Mouse (Mus musculus) T-helper 17 cell (primary cell): Measurements from ENCODE around the gene Foxn3.

Experiments used
- in situ Hi-C, 2 experiments: fragments of 300-600 bp; cut with MboI, MseI; formaldehyde crosslinking; loops; 1 replicate in 1 of 2; 2 replicates in 1 of 2; pipeline ENCODE4 v1.15.1; 2025; ENCODE audit warnings: high pct_unique_total_duplicates in 2 of 2

Foxn3 gene

DNA sequence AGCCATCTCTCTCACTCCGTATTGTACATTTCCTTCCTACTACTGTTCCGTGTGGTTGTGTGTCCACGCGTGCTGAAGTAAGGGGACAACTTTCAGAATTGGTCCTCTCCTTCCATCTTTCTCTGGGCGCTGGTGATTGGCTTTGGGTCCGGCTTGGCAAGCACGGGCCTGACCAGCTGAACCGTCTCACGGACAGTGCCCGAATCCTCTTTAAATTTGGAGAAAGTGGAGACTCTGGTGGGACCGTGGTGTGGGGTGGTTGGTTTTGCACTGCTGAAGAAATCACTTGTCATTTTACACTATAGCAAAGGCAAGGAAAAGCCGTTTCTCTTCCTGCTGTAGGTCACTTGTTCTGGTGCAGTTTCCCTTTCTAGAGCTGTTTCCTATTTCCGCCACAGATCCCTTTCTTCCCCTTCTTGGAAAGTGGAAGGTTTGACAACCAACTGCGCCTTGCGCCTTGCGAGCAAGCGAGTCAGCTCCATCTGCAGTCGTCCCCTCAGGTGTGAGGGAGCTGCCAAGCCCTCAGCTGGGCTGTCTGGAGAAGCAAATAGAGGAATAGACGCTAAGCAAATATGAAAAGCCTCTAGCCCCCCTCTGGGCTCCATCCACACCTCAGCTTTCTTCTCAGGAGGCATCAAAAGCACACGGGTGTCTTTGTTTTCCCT lies 229.9 kb downstream of the Foxn3 start:
- in situ Hi-C loops: no loop called here

DNA sequence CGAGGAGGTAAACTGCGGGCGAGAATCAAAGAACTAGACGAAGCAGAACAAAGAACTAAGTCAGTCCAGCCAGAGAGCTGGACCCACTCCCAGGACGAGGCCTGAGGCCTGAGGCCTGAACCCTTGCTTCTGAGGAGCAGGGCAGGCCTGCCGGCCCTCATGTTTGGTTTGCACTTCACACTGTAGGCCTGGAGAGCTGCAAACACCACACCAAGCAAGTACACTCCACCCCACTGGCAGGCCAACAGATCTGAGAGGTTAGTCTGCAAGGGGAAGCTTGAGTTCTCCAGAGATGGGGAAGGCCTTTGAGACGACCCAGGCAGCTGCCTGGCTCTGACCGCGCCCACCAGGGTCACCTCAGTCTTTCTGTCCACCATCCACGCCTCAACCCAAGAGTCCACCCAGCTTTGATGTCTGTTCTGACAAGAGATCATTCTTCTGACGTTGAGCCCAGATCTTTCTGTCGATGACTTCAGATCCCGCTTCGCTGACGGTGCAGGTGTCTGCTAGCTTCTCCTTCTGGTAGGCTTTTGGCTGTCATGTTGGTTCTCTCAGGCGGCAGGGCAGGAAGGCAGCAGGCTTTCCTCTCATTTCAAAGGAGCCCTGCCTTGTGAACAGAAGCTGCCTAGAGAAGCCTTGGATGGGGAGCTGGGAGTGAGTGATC lies 231.1 kb downstream of the Foxn3 start:
- in situ Hi-C loops: no loop called here

DNA sequence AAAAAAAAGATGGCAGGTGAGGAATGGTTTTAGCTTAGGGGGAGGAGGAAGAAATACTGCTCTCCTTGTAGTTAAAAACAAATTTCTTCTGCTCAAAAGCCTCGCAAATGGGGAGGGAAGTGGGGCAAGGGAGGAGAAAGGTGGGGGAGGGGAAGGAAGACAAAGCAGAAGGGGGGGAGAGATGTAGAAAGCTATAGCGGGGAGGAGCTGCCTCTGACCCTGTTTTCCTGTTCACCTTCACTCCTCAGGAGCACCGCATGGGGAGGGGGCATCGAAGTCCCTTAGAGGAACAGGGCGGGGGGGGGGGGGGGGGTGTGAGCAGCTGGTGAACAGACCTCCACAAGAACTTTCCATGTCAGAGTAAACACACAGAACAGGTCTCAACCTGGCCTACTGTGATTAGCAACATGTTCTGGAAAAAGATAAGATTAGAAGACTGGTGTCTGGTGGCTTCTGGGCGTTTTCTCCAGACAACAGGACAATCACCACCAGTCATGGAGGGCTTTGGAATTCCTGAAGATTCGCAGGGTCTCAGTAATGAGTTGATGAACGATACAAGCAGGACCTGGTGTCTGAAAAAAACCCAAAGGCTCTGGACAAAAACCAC lies 231.9 kb downstream of the Foxn3 start:
- in situ Hi-C loops: no loop called here

DNA sequence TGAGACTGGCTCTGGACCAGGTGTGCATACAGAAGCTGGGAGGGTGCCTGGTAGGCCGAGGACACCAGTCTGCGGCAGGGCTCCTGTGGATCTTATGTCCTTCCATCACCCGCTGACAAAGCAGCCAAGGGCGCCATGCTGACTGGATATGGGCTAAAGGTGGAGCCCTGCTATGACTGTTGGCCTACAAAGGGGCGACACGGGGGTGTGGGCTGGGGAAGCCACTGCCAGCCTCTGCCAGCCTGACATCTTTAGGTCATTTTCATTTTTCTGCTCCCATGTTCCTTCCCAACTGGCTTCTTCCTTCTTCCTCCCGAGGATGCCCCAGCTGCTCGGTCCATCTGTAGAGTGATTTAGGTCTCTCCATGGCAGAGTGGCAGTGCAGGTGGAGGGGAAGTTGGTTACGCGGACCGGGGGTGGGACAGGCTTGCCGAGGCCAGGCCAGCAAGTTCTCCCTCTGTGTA lies 232.5 kb downstream of the Foxn3 start:
- in situ Hi-C loops: no loop called here

DNA sequence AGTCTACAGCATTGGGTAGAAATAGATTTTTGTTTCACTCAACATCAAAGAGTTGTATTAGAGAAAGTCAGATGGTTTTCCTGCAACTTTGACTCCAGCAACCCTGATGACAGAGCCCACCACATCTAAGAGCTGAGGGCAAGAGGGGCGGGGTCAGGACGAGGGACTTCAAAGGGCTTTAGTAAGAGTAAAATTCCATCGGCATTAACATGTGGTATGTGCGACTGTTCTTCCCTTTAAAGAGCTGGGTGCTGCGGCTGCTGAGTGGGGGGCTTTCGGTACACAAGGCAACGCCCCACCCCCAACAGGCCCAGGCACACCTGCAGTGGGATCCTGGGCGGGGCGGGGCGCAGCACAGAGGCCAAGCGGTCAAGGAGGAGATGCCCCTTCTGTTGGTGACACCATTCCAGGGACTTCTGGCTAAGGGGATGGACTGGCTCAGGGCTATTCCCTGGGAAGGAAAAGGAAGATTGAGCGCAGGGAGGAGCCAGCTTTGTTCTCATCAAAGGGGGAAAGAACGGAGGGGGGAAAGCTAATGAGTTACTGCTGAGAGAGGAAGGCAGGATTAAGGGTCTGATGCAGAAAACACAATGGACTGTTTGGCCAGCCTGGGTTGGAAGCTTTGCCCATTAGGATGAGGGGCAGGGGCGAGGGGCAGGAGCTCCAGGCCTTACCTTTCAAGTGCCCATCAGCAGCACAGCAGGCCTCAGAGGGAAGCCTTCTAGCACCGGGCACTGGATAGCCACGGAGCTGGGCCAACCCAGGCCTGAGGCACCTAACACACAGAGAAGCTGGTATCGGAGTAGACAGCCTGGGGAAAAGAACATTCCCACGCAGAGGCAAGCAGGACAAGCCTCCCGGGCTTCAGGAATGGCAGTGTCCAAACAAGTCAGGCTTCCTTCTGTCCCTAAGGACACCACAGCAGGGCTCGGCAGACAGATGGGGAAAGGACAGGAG lies 233.8 kb downstream of the Foxn3 start:
- in situ Hi-C loops: loop anchor here in 1 of 2 experiments (5.0 kb wide), 1 partner anchor 238 kb away; no protein-coding TSS in a partner anchor

DNA sequence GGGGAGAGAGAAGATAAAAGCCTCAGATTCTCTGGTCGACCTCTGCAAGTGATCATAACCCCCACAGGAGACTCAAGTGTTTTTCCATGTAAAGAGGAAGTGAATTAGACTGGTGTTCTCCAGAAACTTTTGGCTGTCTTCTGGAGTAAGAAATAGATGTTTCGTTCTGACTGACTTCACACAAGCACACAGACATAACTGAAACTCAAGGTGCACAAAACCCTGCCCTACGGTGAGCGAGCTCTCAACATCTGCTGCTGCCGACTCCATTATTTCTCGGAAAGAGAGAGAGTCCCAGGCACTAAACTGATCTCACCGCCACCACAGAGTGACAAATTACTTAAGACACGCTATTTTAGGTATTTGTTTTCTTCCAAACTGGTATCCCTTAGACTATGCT lies 237.2 kb downstream of the Foxn3 start:
- in situ Hi-C loops: loop anchor here in 1 of 2 experiments (5.0 kb wide), 1 partner anchor 241 kb away; no protein-coding TSS in a partner anchor

DNA sequence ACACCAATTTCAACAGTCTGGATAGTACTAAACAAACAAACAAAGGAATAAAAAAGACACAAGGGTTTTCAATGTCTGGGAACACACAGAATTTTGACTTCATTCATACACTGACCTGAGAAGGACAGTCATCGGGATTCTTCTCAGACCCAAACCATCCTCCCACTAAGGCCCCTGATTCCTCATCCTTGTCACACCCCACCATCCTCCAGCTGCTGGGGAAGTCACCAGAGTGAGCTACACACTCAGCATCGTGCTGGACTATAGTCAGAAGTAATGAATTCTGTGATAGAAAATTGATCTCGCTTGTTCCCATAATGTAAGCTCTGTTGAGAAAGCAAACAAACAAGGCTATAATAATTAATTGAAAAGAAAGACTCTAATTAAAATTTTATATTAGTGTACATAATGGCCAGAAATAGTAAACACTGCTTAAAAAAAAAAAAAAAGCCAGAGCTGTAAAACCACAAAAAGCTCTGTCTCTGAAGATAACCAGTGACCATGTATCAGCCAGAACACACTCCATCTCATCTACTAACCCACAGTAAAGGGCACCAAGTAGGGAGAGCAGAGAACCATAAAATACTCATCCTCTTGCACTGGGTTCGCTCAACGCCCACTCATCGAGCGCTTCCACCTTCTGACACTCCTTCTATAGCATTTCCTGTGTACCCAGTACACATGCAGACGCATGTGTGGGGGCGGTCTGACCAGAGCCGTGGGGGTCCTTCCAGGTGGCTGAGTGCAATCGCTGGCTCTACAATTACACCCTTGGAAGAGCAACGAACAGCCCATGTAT lies 241.6 kb downstream of the Foxn3 start:
- in situ Hi-C loops: no loop called here

DNA sequence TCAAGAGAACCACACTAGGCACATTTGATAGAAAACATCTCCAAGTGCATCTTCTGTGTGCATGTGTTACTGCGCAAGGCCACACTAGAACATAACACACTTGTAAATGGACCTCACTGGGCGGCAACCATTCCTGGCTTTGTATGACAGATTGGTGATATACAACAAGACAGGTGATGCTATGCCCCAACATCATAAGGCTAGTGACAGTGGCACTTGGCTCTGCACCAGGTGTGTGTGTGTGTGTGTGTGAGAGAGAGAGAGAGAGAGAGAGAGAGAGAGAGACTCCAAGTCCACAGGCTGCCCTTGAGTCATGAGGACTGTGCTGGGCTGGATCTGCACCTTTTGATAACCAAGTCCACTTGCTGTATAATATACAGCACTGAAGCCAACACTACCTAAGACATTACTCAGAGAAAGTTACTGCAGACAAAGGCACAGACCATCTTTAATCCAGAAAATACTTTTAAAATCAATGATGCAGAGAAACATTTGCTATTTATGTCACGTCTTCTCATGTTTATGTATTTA lies 242.4 kb downstream of the Foxn3 start:
- in situ Hi-C loops: no loop called here

DNA sequence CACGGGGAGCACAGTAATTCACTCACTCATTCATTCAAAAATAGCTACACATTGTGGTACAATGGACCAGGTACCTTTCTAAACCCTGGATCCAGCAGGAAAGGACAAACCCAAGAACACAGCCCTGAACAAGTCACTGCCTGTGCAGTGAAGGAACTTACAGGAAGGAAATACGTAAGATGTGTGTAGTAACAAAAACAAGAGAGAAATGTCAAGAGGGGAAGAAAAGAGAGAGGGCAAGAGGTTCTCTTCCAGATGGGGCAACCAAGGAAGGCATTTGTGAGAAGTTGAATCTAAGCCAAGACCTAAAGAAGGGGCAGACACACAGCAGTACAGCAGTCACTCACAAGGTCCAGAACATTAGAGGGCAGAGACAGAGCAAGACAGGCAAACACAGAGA lies 243.5 kb downstream of the Foxn3 start:
- in situ Hi-C loops: loop anchor here in 1 of 2 experiments (5.0 kb wide), 1 partner anchor 82 kb away; no protein-coding TSS in a partner anchor

DNA sequence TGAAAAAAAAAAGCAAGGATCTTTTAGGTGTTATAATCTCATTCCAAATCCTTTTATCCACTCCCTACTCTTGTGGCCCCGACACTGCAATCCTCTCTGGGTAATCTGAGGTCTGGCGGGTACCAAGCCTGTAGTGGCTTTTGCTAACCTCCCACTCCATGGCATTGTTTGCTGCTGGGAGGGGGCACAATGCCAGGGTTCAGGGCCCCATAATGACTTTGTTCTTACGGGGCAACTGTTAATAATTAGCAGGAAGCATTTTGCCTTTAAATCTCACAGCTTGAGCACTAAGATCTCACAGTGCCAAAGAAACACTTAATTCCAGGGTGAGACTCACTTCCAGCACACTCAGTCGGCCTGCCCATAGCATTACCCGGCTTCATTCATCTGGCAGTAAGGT lies 244.2 kb downstream of the Foxn3 start:
- in situ Hi-C loops: loop anchor here in 1 of 2 experiments (5.0 kb wide), 1 partner anchor 83 kb away; no protein-coding TSS in a partner anchor

DNA sequence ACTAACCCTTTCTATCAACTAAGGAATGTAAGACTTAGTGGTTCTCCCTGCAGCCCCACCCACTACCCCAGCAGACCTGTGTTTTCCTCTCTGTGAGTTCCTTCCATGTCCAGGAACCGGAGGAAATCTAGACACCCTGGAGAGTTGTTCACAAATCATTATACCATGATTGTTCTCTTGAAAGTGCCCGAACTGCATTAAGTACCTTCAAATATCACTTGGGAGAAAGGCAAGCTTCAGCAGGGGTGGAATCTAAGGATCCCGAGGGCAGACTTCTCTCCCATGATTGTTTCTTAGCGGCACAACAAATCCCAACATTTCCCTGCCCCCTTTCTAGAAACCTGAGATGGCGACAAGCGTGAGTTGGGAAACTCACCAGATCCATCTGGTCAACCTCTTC lies 247.5 kb downstream of the Foxn3 start:
- in situ Hi-C loops: loop anchor here in 1 of 2 experiments (5.0 kb wide), 1 partner anchor 86 kb away; no protein-coding TSS in a partner anchor

DNA sequence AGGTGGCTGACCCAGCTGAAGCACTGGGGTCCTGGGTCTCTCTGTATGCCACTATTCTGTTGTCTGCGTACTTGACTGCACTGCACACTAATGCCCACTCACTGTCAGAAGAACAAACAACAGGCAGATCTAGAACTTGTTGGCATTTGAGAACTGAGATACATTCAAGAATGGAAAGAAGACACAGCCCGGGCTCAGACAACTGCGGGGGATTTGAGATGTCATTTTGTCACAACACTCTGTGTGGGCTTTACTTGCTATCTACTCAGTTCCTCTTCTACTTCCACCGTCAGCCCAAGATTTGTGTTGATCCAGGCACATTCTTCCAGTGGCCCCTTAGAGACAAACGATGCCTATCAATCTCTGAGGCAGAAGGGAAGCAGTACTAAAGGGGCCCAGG lies 248.6 kb downstream of the Foxn3 start:
- in situ Hi-C loops: loop anchor here in 1 of 2 experiments (5.0 kb wide), 1 partner anchor 87 kb away; no protein-coding TSS in a partner anchor

DNA sequence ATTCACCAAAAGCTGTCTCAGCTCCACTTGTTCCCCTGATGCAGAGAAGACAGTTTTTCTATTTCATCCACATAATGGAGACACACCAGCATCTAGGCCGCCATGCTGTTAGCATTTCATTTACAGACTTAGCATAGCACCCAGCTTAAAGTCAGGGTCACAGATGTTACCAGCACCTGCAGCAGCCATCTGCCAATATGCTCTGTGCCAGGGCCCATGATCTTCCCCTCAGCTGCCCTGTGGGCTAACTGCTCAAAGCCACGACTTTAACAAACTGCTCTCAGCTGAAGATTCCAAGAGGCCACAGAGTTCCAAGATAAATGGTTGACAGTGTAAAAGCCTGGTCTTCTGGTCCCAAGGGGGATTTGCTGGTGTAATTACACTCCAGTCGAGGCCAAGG lies 252.1 kb downstream of the Foxn3 start:
- in situ Hi-C loops: no loop called here

DNA sequence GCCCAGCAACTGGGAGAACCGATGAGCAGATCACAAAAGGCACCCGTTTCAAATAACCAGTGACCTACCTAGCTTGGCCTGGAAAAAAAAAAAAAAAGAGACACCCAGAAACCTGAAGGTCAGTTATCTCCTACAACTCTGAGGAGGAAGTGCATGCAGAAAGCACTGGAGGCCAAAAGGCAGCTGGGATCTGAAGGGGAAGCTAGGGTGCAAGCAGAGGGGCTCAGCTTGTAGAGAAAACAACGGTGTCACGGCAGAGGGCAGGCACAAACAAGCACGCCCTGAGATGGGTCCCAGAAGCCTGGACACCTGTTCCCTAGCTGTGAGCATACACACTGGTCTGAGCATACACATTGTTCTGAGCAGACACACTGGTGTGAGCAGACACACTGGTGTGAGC lies 253.4 kb downstream of the Foxn3 start:
- in situ Hi-C loops: no loop called here

DNA sequence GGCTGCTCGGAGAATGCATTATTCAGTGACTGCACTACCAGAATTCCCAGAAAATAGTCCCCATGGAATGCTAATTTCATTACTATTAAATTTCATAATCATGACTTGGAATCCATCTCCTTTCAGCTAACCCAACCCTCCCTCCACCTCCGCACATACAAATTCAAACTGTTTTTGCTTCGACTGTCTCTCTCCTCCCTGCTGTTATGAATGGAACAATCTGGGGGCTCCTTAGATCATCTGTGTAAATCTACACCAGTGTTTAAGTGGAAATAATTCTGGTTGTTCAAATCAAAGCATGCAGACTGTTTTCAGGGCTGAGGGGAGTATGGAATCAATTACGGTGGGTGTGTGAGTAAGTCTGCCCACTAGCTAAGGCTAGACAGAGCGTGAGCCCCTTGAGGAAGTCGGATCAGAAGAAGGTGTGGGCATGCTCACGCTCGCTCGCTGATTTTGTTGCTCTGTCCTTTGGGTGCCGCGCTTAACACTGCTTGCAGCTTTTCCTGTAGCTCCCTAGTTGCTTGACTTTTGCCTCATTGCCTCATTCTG lies 254.8 kb downstream of the Foxn3 start:
- in situ Hi-C loops: no loop called here

DNA sequence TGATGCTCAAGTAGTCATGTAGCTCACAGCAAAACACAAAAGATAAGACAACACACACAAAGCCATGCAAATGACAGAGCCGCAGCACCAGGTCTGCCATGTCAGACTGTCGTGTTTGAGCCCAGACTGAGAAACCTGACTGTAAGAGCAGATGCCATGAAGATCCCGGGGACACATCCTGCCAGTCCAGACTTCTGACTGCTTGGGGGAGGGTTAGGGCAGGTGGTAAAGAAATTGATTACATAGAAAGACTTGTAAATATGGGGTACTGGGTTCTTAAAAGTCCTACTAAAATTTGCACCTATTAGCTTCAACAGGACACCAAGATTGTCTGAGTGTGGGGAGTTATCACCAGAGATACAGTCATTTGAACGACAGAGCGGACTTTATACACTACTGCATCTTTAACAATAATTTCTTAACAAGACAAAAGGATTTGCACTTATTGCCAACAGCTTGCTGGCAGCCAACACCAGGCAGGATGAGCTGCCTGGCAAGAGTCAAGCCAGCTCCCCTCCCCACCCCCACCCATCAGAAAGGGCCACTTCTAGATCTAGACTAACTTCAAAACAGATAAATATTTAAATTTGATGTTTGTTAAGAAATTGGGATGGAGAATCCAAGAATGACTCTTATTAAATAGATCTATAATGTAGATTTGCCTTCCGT lies 256.7 kb downstream of the Foxn3 start:
- in situ Hi-C loops: no loop called here

DNA sequence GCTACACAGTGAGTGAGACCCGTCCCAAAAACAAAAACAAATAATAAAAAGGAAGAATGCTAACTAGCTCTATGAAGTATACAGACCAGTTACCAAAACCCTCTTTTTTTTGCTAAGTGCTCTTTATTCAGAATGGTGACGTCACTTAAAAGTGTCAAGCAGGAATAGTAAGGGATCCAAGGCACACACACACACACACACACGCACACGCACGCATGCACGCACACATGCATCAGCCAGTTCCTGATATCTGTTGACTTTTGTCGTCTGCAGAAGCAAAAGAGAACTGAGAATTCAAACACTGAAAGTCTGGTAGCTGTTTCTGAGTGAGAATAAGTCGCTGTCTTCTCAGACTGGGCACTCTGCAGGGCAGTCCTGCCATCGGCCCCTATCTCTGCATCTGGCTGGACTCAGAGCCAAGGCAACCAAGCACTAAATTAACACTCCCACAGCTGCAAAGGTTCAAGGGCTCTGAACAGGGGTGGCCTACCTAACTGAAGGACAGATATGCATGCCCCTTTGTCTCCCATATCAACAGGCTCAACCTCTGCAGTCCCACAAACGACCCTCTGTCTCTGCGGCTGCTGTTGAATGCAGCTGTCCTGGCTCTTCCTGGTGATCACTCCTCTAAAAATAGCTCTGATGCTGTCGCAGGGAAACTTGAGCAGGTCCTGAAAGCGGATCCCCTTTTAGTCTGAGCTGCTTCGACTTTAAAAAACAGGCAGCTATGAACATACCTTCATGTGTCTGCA lies 257.4 kb downstream of the Foxn3 start:
- in situ Hi-C loops: no loop called here

DNA sequence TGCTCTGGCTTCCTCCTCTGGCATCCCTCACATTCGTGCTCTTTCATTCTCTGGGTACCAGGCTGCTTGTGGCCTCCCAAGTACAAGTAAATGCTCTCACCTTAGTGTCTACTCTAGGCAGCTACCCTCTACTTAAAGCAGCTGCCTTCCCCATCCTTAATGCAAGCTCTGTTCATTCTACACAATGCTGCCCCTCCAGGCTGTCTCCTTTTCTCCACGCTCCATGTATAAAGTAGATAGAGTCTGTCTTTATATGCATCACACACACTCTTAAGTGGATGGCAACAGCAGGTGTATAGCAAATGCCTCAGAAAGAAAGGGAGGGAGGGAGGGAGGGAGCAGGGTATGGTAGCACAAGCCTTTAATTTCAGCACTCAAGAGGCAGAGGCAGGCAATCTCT lies 258.1 kb downstream of the Foxn3 start:
- in situ Hi-C loops: no loop called here

DNA sequence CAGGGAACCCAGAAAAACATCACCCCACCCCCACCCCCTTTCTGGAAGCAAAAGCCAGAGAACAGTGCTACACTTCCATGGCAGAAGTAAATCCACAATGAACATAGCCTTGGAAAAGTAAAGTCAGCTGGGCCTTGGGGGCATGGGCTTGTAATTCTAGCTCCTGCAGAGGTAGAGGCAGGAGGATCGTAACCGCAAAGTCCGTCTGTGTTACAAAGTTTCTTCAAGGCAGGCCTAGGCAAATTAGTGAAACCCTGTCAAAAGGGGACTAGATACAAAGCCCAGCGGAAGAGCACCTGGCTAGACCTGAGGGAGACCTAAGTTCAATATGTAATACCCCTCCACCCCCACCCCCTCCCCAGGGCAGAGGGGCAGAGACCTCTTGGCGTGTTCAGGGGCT lies 259.3 kb downstream of the Foxn3 start:
- in situ Hi-C loops: no loop called here
